Mouse (Mus musculus): ENCODE data around the gene Shisa3. TPM values are rescaled to one million over a fixed set of nuclear protein-coding genes. Genes with fewer than 3 reads are reported as not detected.

Gene Shisa3
- polyA plus RNA-seq (2012; rRNA removed): 0.71 and 0.84 TPM in 2 replicates

- no peak for DNase-seq (ENCODE audit: low read depth)
Observed at GRCm38 (mm10) chr5:67607804-67608673, at the start of gene Shisa3. Gene Shisa3, plus strand, starts transcription at chr5:67607882.

- no peak for DNase-seq (ENCODE audit: low read depth)
Observed at GRCm38 (mm10) chr5:67558644-67559043, 49.0 kb upstream of the Shisa3 start.

GRCm38 (mm10) chr5:67559063-67559462, 48.6 kb upstream of the Shisa3 start:
- no peak for DNase-seq (ENCODE audit: low read depth)

GRCm38 (mm10) chr5:67572552-67573155, 35.0 kb upstream of the Shisa3 start:
- DNase-seq (ENCODE audit: low read depth): no peak

- no peak for DNase-seq (ENCODE audit: low read depth)
Observed at GRCm38 (mm10) chr5:67574039-67574438, 33.6 kb upstream of the Shisa3 start.

GRCm38 (mm10) chr5:67575705-67576104, 32.0 kb upstream of the Shisa3 start:
- DNase-seq (ENCODE audit: low read depth): no peak

GRCm38 (mm10) chr5:67579725-67580633, 27.7 kb upstream of the Shisa3 start:
- no peak for DNase-seq (ENCODE audit: low read depth)

- DNase-seq (ENCODE audit: low read depth): no peak
Observed at GRCm38 (mm10) chr5:67595070-67595469, 12.6 kb upstream of the Shisa3 start.

- no peak for DNase-seq (ENCODE audit: low read depth)
Observed at GRCm38 (mm10) chr5:67595629-67596028, 12.1 kb upstream of the Shisa3 start.

- DNase-seq (ENCODE audit: low read depth): no peak
Observed at GRCm38 (mm10) chr5:67599935-67600334, 7.7 kb upstream of the Shisa3 start.

- DNase-seq (ENCODE audit: low read depth): no peak
Observed at GRCm38 (mm10) chr5:67605951-67606350, 1.7 kb upstream of the Shisa3 start.

- DNase-seq (ENCODE audit: low read depth): no peak
Observed at GRCm38 (mm10) chr5:67606916-67607803, 522 bp upstream of the Shisa3 start.

- no peak for DNase-seq (ENCODE audit: low read depth)
Observed at GRCm38 (mm10) chr5:67608674-67609519, 1.2 kb downstream of the Shisa3 start.

GRCm38 (mm10) chr5:67609520-67609837, 1.8 kb downstream of the Shisa3 start:
- no peak for DNase-seq (ENCODE audit: low read depth)

- DNase-seq (ENCODE audit: low read depth): no peak
Observed at GRCm38 (mm10) chr5:67621230-67621629, 13.5 kb downstream of the Shisa3 start.

GRCm38 (mm10) chr5:67628180-67628940, 20.7 kb downstream of the Shisa3 start:
- DNase-seq (ENCODE audit: low read depth): no peak

GRCm38 (mm10) chr5:67629440-67629839, 21.8 kb downstream of the Shisa3 start:
- DNase-seq (ENCODE audit: low read depth): no peak

- DNase-seq (ENCODE audit: low read depth): no peak
Observed at GRCm38 (mm10) chr5:67629861-67630260, 22.2 kb downstream of the Shisa3 start.

- DNase-seq (ENCODE audit: low read depth): no peak
Observed at GRCm38 (mm10) chr5:67631261-67631660, 23.6 kb downstream of the Shisa3 start.

Measured in gonadal fat pad, adult 2 months (tissue).